Mouse (Mus musculus): ENCODE data around the gene Spsb1. TPM values are rescaled to one million over a fixed set of nuclear protein-coding genes. Genes with fewer than 3 reads are reported as not detected.
A peak's percentile ranks its signal among the peaks of the same experiment; 100 is the strongest.

Spsb1 gene
- polyA plus RNA-seq, 1 experiment, result 3.0 TPM

GRCm38 (mm10) chr4:149851554-149851953 lies 103.3 kb downstream of the Spsb1 start:
- TF ChIP-seq MYOD1 (IDR thresholded peaks at IDR 0.05; ENCODE audit: control insufficient read depth, insufficient read length, low read depth) (no peak), CTCF (IDR thresholded peaks at IDR 0.05; ENCODE audit: control insufficient read depth, insufficient read depth, insufficient read length) (no peak), USF1 (IDR thresholded peaks at IDR 0.05; ENCODE audit: low read depth) (no peak), MAX (IDR thresholded peaks at IDR 0.05) (no peak), CEBPB (IDR thresholded peaks at IDR 0.05; ENCODE audit: low read depth) (no peak), MYOG (IDR thresholded peaks at IDR 0.05; ENCODE audit: control insufficient read depth, extremely low read depth, insufficient read length) (no peak), FOSL1 (IDR thresholded peaks at IDR 0.05; ENCODE audit: insufficient read depth, low read length, poor library complexity, severe bottlenecking) (no peak)
- Histone ChIP-seq H3K36me3 (ENCODE audit: control insufficient read depth, insufficient read depth) (no peaks in the 10 kb centered on the region), H3K27me3 (ENCODE audit: control insufficient read depth, insufficient read depth, insufficient read length) (no peaks in the 10 kb centered on the region)

GRCm38 (mm10) chr4:149850674-149851073 lies 104.2 kb downstream of the Spsb1 start:
- no peak overlapping the region for H3K4me3 ChIP-seq (ENCODE audit: insufficient read depth, poor library complexity, severe bottlenecking)
- H3K79me3 ChIP-seq (ENCODE audit: low read depth), result no peaks in the 10 kb centered on the region
- TF ChIP-seq MYOG (IDR thresholded peaks at IDR 0.05; ENCODE audit: control insufficient read depth, extremely low read depth, insufficient read length) (no peak), FOSL1 (IDR thresholded peaks at IDR 0.05; ENCODE audit: insufficient read depth, low read length, poor library complexity, severe bottlenecking) (no peak), CTCF (IDR thresholded peaks at IDR 0.05; ENCODE audit: control insufficient read depth, insufficient read depth, insufficient read length) (no peak), USF1 (IDR thresholded peaks at IDR 0.05; ENCODE audit: low read depth) (no peak), CEBPB (IDR thresholded peaks at IDR 0.05; ENCODE audit: low read depth) (no peak), MYOD1 (IDR thresholded peaks at IDR 0.05; ENCODE audit: control insufficient read depth, insufficient read length, low read depth) (no peak), MAX (IDR thresholded peaks at IDR 0.05) (no peak)

More at GRCm38 (mm10) chr4:149851554-149851953, 103.3 kb downstream of the Spsb1 start:
- H3K79me2 ChIP-seq (ENCODE audit: control insufficient read depth, insufficient read depth), result no peaks in the 10 kb centered on the region
- no peak overlapping the region for H3K4me3 ChIP-seq (ENCODE audit: insufficient read depth, poor library complexity, severe bottlenecking)
- H3ac ChIP-seq (ENCODE audit: control insufficient read depth, insufficient read length, low read depth), result no peak overlapping the region
- no peaks in the 10 kb centered on the region for H3K79me3 ChIP-seq (ENCODE audit: low read depth)

GRCm38 (mm10) chr4:149850045-149850444 lies 104.8 kb downstream of the Spsb1 start:
- Histone ChIP-seq H3K36me3 (ENCODE audit: control insufficient read depth, insufficient read depth) (no peaks in the 10 kb centered on the region), H3K79me3 (ENCODE audit: low read depth) (no peaks in the 10 kb centered on the region), H3K4me3 (ENCODE audit: insufficient read depth, poor library complexity, severe bottlenecking) (no peak overlapping the region), H3K79me2 (ENCODE audit: control insufficient read depth, insufficient read depth) (no peaks in the 10 kb centered on the region), H3K27me3 (ENCODE audit: control insufficient read depth, insufficient read depth, insufficient read length) (no peaks in the 10 kb centered on the region), H3ac (ENCODE audit: control insufficient read depth, insufficient read length, low read depth) (no peak overlapping the region)
- TF ChIP-seq USF1 (IDR thresholded peaks at IDR 0.05; ENCODE audit: low read depth) (no peak), CEBPB (IDR thresholded peaks at IDR 0.05; ENCODE audit: low read depth) (no peak), MYOG (IDR thresholded peaks at IDR 0.05; ENCODE audit: control insufficient read depth, extremely low read depth, insufficient read length) (no peak), MYOD1 (IDR thresholded peaks at IDR 0.05; ENCODE audit: control insufficient read depth, insufficient read length, low read depth) (no peak)

More at GRCm38 (mm10) chr4:149850674-149851073, 104.2 kb downstream of the Spsb1 start:
- no peak overlapping the region for H3ac ChIP-seq (ENCODE audit: control insufficient read depth, insufficient read length, low read depth)
- H3K36me3 ChIP-seq (ENCODE audit: control insufficient read depth, insufficient read depth), result no peaks in the 10 kb centered on the region
- no peaks in the 10 kb centered on the region for H3K79me2 ChIP-seq (ENCODE audit: control insufficient read depth, insufficient read depth)
- no peaks in the 10 kb centered on the region for H3K27me3 ChIP-seq (ENCODE audit: control insufficient read depth, insufficient read depth, insufficient read length)

DNA sequence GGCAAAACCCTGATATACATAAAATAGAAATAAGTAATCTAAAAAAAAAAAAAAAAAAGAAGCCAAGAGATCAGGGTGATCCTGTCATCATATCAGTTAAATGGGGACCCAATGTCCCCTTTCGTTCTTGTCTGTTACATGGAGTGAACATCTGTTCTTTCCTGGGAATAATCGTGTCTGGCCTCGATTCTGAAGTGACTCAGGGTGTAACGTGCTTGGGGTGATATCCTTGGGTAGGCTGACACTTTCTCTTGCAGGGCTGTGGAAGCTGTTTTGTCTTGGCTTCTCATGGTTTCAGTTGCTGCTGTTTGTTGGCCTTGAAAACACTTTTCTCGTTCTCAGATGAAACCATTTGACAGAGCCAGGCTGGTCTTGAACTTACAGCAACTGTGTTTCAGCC lies 105.8 kb downstream of the Spsb1 start:
- Histone ChIP-seq H3K36me3 (ENCODE audit: control insufficient read depth, insufficient read depth) (no peaks in the 10 kb centered on the region), H3K27me3 (ENCODE audit: control insufficient read depth, insufficient read depth, insufficient read length) (no peaks in the 10 kb centered on the region), H3K79me2 (ENCODE audit: control insufficient read depth, insufficient read depth) (no peaks in the 10 kb centered on the region), H3ac (ENCODE audit: control insufficient read depth, insufficient read length, low read depth) (no peak overlapping the region), H3K79me3 (ENCODE audit: low read depth) (no peaks in the 10 kb centered on the region), H3K4me3 (ENCODE audit: insufficient read depth, poor library complexity, severe bottlenecking) (no peak overlapping the region)
- TF ChIP-seq USF1 (IDR thresholded peaks at IDR 0.05; ENCODE audit: low read depth), result no peak
- no peak for TF ChIP-seq CEBPB (IDR thresholded peaks at IDR 0.05; ENCODE audit: low read depth)
- TF ChIP-seq FOSL1 (IDR thresholded peaks at IDR 0.05; ENCODE audit: insufficient read depth, low read length, poor library complexity, severe bottlenecking), result no peak
- TF ChIP-seq MYOG (IDR thresholded peaks at IDR 0.05; ENCODE audit: control insufficient read depth, extremely low read depth, insufficient read length), result no peak
- TF ChIP-seq MAX (IDR thresholded peaks at IDR 0.05), result no peak
- no peak for TF ChIP-seq CTCF (IDR thresholded peaks at IDR 0.05; ENCODE audit: control insufficient read depth, insufficient read depth, insufficient read length)
- TF ChIP-seq MYOD1 (IDR thresholded peaks at IDR 0.05; ENCODE audit: control insufficient read depth, insufficient read length, low read depth), result no peak

DNA sequence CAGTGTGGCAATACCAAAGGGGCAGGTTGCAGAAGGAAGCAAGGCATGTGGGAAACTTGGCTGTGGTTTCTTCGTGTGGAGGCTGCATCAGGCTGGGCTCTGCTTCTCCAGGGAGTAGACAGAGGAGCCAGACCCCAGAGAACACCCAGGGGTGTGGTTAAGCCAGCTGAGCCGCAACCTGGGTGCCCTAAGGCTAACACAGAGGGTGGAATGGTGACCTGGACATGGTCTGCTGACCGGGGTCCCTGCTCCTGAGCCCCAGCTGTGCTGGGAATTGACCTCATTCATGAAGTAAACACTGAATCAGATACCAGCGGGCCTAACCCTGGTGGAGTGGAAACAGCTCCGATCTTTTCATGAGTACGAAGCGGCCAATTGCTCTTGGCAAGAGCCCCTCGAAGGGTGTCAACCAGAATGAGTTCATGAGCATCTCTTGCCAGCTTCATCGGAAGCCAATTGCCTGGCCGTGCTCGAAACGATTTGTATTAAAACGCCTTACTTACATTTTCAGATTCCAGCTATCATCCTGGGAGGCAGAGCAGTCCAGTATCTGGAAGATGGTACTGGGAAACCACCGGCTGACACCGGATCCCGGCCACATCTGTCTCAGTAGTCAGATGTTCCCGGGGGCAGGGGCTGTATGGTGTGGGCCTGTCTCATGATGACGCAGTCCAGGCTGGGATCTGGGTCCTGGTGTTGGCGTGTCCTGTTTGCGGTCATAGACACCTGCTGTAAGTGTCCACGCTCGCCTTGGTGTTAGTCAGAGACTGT lies 107.8 kb downstream of the Spsb1 start:
- H3K79me2 ChIP-seq (ENCODE audit: control insufficient read depth, insufficient read depth), result no peaks in the 10 kb centered on the region
- TF ChIP-seq FOSL1 (IDR thresholded peaks at IDR 0.05; ENCODE audit: insufficient read depth, low read length, poor library complexity, severe bottlenecking) (no peak), MAX (IDR thresholded peaks at IDR 0.05) (no peak), CEBPB (IDR thresholded peaks at IDR 0.05; ENCODE audit: low read depth) (no peak), CTCF (IDR thresholded peaks at IDR 0.05; ENCODE audit: control insufficient read depth, insufficient read depth, insufficient read length) (no peak), MYOG (IDR thresholded peaks at IDR 0.05; ENCODE audit: control insufficient read depth, extremely low read depth, insufficient read length) (no peak), USF1 (IDR thresholded peaks at IDR 0.05; ENCODE audit: low read depth) (no peak), MYOD1 (IDR thresholded peaks at IDR 0.05; ENCODE audit: control insufficient read depth, insufficient read length, low read depth) (peak; percentile 98)
- no peak overlapping the region for H3K4me3 ChIP-seq (ENCODE audit: insufficient read depth, poor library complexity, severe bottlenecking)
- no peaks in the 10 kb centered on the region for H3K27me3 ChIP-seq (ENCODE audit: control insufficient read depth, insufficient read depth, insufficient read length)
- H3K36me3 ChIP-seq (ENCODE audit: control insufficient read depth, insufficient read depth), result no peaks in the 10 kb centered on the region
- no peaks in the 10 kb centered on the region for H3K79me3 ChIP-seq (ENCODE audit: low read depth)
- H3ac ChIP-seq (ENCODE audit: control insufficient read depth, insufficient read length, low read depth), result no peak overlapping the region

Other genes starting within 250 kb of the Spsb1 start
- gene Tmem201, start 217.0 kb downstream of the Spsb1 start, polyA plus RNA-seq (2012; fragmentation: generic; extraction: Trizol), result 27.7 TPM
- gene Slc25a33, start 180.8 kb downstream of the Spsb1 start, polyA plus RNA-seq (2012; fragmentation: generic; extraction: Trizol), result 10.2 TPM
- gene H6pd, start 54.0 kb upstream of the Spsb1 start, polyA plus RNA-seq (2012; fragmentation: generic; extraction: Trizol), result 14.9 TPM
- 0.25 TPM for gene Gpr157, start 132.3 kb upstream of the Spsb1 start, polyA plus RNA-seq (2012; fragmentation: generic; extraction: Trizol)
- gene Slc2a5, start 164.2 kb upstream of the Spsb1 start, polyA plus RNA-seq (2012; fragmentation: generic; extraction: Trizol), result not detected
- not detected for gene Slc2a7, start 193.9 kb upstream of the Spsb1 start, polyA plus RNA-seq (2012; fragmentation: generic; extraction: Trizol)
- 0.19 TPM for gene Car6, start 246.3 kb upstream of the Spsb1 start, polyA plus RNA-seq (2012; fragmentation: generic; extraction: Trizol)